Mouse (Mus musculus): Measurements from ENCODE around the gene Rpl7l1.

DNA sequence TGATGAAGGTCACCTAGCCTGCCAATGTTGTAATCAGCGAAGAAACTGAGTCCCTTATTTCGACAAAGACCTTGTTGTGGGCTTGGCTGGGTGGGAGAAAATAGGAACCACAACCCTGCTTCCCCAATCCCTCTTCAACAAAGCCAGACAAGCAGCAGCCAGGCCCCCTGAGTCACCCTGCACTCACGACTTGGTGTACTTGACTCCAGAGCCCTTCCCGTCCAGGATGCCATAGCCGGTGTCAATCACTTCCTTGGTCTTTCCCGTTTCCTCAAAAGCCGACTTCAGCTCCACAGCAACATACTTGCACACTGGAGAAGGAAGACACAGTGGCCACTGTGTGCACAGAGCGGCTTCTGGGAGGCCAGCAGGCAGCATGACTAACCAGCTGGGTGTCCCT lies 35.2 kb downstream of the Rpl7l1 start:
- TF ChIP-seq CTCF (IDR thresholded peaks at IDR 0.05; ENCODE audit: insufficient read depth, low read depth, low read length), result no peak
- no peak for TF ChIP-seq POLR2A (IDR thresholded peaks at IDR 0.05; ENCODE audit: insufficient read depth, low read depth, low read length)
